Mouse (Mus musculus): ENCODE measurements at regions not wholly inside any gene's neighbourhood (a gene's known extent, or its start where the extent isn't known, plus 50 kb on each side); places are given as distances from the start of the nearest gene placed in this dataset.

- no peak for TF ChIP-seq CTCF (IDR thresholded peaks at IDR 0.05; ENCODE audit: low read depth, low read length)
- no peak for TF ChIP-seq EP300 (IDR thresholded peaks at IDR 0.05; ENCODE audit: insufficient read depth, low read depth, low read length)
- no peak for TF ChIP-seq POLR2A (IDR thresholded peaks at IDR 0.05; ENCODE audit: insufficient read depth, low read length)
Measured at GRCm38 (mm10) chr7:73183761-73184160, 191.5 kb upstream of the Rgma start.
